Mouse (Mus musculus): ENCODE data around the gene Casp14. TPM values are rescaled to one million over a fixed set of nuclear protein-coding genes. Genes with fewer than 3 reads are reported as not detected.

Casp14 gene
- polyA plus RNA-seq, 2 experiments = 3.2 to 8.8 TPM

- ATAC-seq (ENCODE audit: low FRiP score, low read depth) (no peak), DNase-seq (ENCODE audit: low spot score) (no peak)
- Histone ChIP-seq H3K4me1 (ENCODE audit: control insufficient read depth, insufficient read depth, low read length) (no peaks in the 10 kb centered on the region), H3K4me2 (replicated peaks; ENCODE audit: low read depth, low read length, severe bottlenecking) (no peak overlapping the region), H3K27ac (replicated peaks; ENCODE audit: low read depth, low read length) (no peak overlapping the region), H3K9ac (ENCODE audit: low read depth, low read length, severe bottlenecking) (no peak overlapping the region), H3K9me3 (ENCODE audit: control insufficient read depth, low read length) (no peaks in the 10 kb centered on the region), H3K27me3 (ENCODE audit: control insufficient read depth, insufficient read depth, low read length) (no peaks in the 10 kb centered on the region), H3K36me3 (ENCODE audit: control insufficient read depth, insufficient read depth, low read length) (no peaks in the 10 kb centered on the region), H3K4me3 (replicated peaks; ENCODE audit: low read length) (no peak overlapping the region)
- WGBS = 95% methylated on average over 1 of the region's 1 CpGs
- no peak for TF ChIP-seq POLR2A (IDR thresholded peaks at IDR 0.05; ENCODE audit: borderline replicate concordance, extremely low read depth, insufficient read depth, insufficient read length)
These were observed 53.5 kb downstream of the Casp14 start for GRCm38 (mm10) chr10:78664546-78664945.

Other genes with a start within 250 kb of the Casp14 start
- not detected in 2 replicates for gene Olfr1358, start 200.9 kb downstream of the Casp14 start, polyA plus RNA-seq (2012; rRNA removed)
- gene Olfr1358, start 200.9 kb downstream of the Casp14 start, polyA plus RNA-seq (2014; fragmentation: Nextera tagmentation; extraction: Ambion mirVana) = not detected in 2 replicates
- gene Ilvbl, start 143.9 kb downstream of the Casp14 start, polyA plus RNA-seq (2012; rRNA removed) = 52.5 and 64.0 TPM in 2 replicates
- gene Ilvbl, start 143.9 kb downstream of the Casp14 start, polyA plus RNA-seq (2014; fragmentation: Nextera tagmentation; extraction: Ambion mirVana) = 45.8 and 49.4 TPM in 2 replicates
- gene Syde1, start 126.3 kb downstream of the Casp14 start, polyA plus RNA-seq (2012; rRNA removed) = 49.2 and 60.9 TPM in 2 replicates
- gene Syde1, start 126.3 kb downstream of the Casp14 start, polyA plus RNA-seq (2014; fragmentation: Nextera tagmentation; extraction: Ambion mirVana) = 24.4 and 29.0 TPM in 2 replicates
- gene Olfr1357, start 100.2 kb downstream of the Casp14 start, polyA plus RNA-seq (2012; rRNA removed) = not detected in 2 replicates
- gene Olfr1357, start 100.2 kb downstream of the Casp14 start, polyA plus RNA-seq (2014; fragmentation: Nextera tagmentation; extraction: Ambion mirVana) = not detected in 2 replicates
- gene Ccdc105, start 34.8 kb upstream of the Casp14 start, polyA plus RNA-seq (2012; rRNA removed) = 0.06 TPM in 1 of 2 replicates, not detected in the other
- gene Ccdc105, start 34.8 kb upstream of the Casp14 start, polyA plus RNA-seq (2014; fragmentation: Nextera tagmentation; extraction: Ambion mirVana) = 0.14 TPM in 1 of 2 replicates, not detected in the other
- 2.7 and 4.0 TPM in 2 replicates for gene Slc1a6, start 62.2 kb upstream of the Casp14 start, polyA plus RNA-seq (2012; rRNA removed)
- 0.78 and 0.79 TPM in 2 replicates for gene Slc1a6, start 62.2 kb upstream of the Casp14 start, polyA plus RNA-seq (2014; fragmentation: Nextera tagmentation; extraction: Ambion mirVana)
- not detected in 2 replicates for gene Olfr1356, start 133.9 kb upstream of the Casp14 start, polyA plus RNA-seq (2012; rRNA removed)
- not detected in 2 replicates for gene Olfr1356, start 133.9 kb upstream of the Casp14 start, polyA plus RNA-seq (2014; fragmentation: Nextera tagmentation; extraction: Ambion mirVana)
- gene Olfr1355, start 157.2 kb upstream of the Casp14 start, polyA plus RNA-seq (2012; rRNA removed) = not detected in 2 replicates
- not detected in 2 replicates for gene Olfr1355, start 157.2 kb upstream of the Casp14 start, polyA plus RNA-seq (2014; fragmentation: Nextera tagmentation; extraction: Ambion mirVana)
- not detected in 2 replicates for gene Olfr1354, start 194.9 kb upstream of the Casp14 start, polyA plus RNA-seq (2012; rRNA removed)
- gene Olfr1354, start 194.9 kb upstream of the Casp14 start, polyA plus RNA-seq (2014; fragmentation: Nextera tagmentation; extraction: Ambion mirVana) = not detected in 2 replicates
- not detected in 2 replicates for gene Olfr8, start 232.3 kb upstream of the Casp14 start, polyA plus RNA-seq (2012; rRNA removed)
- not detected in 2 replicates for gene Olfr8, start 232.3 kb upstream of the Casp14 start, polyA plus RNA-seq (2014; fragmentation: Nextera tagmentation; extraction: Ambion mirVana)
- not detected in 2 replicates for gene Olfr1353, start 245.0 kb upstream of the Casp14 start, polyA plus RNA-seq (2012; rRNA removed)
- gene Olfr1353, start 245.0 kb upstream of the Casp14 start, polyA plus RNA-seq (2014; fragmentation: Nextera tagmentation; extraction: Ambion mirVana) = not detected in 2 replicates

All from limb, embryonic 14.5 days (tissue).